Mouse (Mus musculus): ENCODE results near the gene Znrd1as. TPM values are rescaled to one million over a fixed set of nuclear protein-coding genes. Genes with fewer than 3 reads are reported as not detected.

The Znrd1as gene
- 15.9 and 17.0 TPM in 2 replicates for polyA plus RNA-seq (2012; rRNA removed)

GRCm38 (mm10) chr17:36957999-36958743, at the start of gene Znrd1as, which contains the start of gene Znrd1:
TSS of gene Znrd1as (plus strand) at chr17:36958592.
TSS of gene Znrd1 (minus strand) at chr17:36958559.
- peak; percentile 76 for DNase-seq (ENCODE audit: low spot score)

GRCm38 (mm10) chr17:36909802-36910201, 48.6 kb upstream of the Znrd1as start:
- DNase-seq (ENCODE audit: low spot score) = no peak

- DNase-seq (ENCODE audit: low spot score) = no peak
Measured at GRCm38 (mm10) chr17:36912031-36912430, 46.4 kb upstream of the Znrd1as start.

GRCm38 (mm10) chr17:36914108-36914507, 44.3 kb upstream of the Znrd1as start:
- DNase-seq (ENCODE audit: low spot score) = no peak

GRCm38 (mm10) chr17:36915076-36915475, 43.3 kb upstream of the Znrd1as start:
- peak; percentile 29 for DNase-seq (ENCODE audit: low spot score)

- peak; percentile 35 for DNase-seq (ENCODE audit: low spot score)
Measured at GRCm38 (mm10) chr17:36920239-36920638, 38.2 kb upstream of the Znrd1as start.

GRCm38 (mm10) chr17:36922715-36923114, 35.7 kb upstream of the Znrd1as start:
- DNase-seq (ENCODE audit: low spot score) = no peak

GRCm38 (mm10) chr17:36923491-36923890, 34.9 kb upstream of the Znrd1as start:
- no peak for DNase-seq (ENCODE audit: low spot score)

GRCm38 (mm10) chr17:36927496-36928120, 30.8 kb upstream of the Znrd1as start:
- DNase-seq (ENCODE audit: low spot score) = no peak

GRCm38 (mm10) chr17:36929236-36929932, 29.0 kb upstream of the Znrd1as start:
- DNase-seq (ENCODE audit: low spot score) = no peak

- no peak for DNase-seq (ENCODE audit: low spot score)
Measured at GRCm38 (mm10) chr17:36930233-36930632, 28.2 kb upstream of the Znrd1as start.

GRCm38 (mm10) chr17:36931130-36931529, 27.3 kb upstream of the Znrd1as start:
- DNase-seq (ENCODE audit: low spot score) = no peak

GRCm38 (mm10) chr17:36931806-36932205, 26.6 kb upstream of the Znrd1as start:
- no peak for DNase-seq (ENCODE audit: low spot score)

- no peak for DNase-seq (ENCODE audit: low spot score)
Measured at GRCm38 (mm10) chr17:36938056-36938455, 20.3 kb upstream of the Znrd1as start.

- DNase-seq (ENCODE audit: low spot score) = no peak
Measured at GRCm38 (mm10) chr17:36942391-36942790, 16.0 kb upstream of the Znrd1as start.

GRCm38 (mm10) chr17:36942791-36943471, 15.5 kb upstream of the Znrd1as start, which contains the start of gene Rnf39:
TSS of gene Rnf39 (plus strand) at chr17:36942918.
- DNase-seq (ENCODE audit: low spot score) = peak; percentile 72

- DNase-seq (ENCODE audit: low spot score) = no peak
Measured at GRCm38 (mm10) chr17:36943691-36944090, 14.7 kb upstream of the Znrd1as start.

GRCm38 (mm10) chr17:36944121-36944775, 14.1 kb upstream of the Znrd1as start:
- DNase-seq (ENCODE audit: low spot score) = no peak

GRCm38 (mm10) chr17:36947051-36947819, 11.2 kb upstream of the Znrd1as start:
- peak; percentile 34 for DNase-seq (ENCODE audit: low spot score)

GRCm38 (mm10) chr17:36948286-36948685, 10.1 kb upstream of the Znrd1as start:
- DNase-seq (ENCODE audit: low spot score) = no peak

GRCm38 (mm10) chr17:36949265-36949664, 9.1 kb upstream of the Znrd1as start:
- DNase-seq (ENCODE audit: low spot score) = no peak
